Mouse (Mus musculus): Measurements from ENCODE around the gene Josd1. TPM values are rescaled to one million over a fixed set of nuclear protein-coding genes. Genes with fewer than 3 reads are reported as not detected.
A peak's percentile ranks its signal among the peaks of the same experiment; 100 is the strongest.

The Josd1 gene
- polyA plus RNA-seq (2016; fragmentation: Nextera tagmentation; extraction: Ambion mirVana) = 37.7 and 38.3 TPM in 2 replicates

GRCm38 (mm10) chr15:79687646-79688267 lies at the start of gene Josd1:
Gene Josd1 (minus strand): TSS chr15:79687919.
- H3K9ac ChIP-seq = peak within 1 kb of the TSS; percentile 98
- peak within 1 kb of the TSS; percentile 96 for H3K27ac ChIP-seq
- H3K36me3 ChIP-seq = peaks cover 9% of the 10 kb centered on the region
- 0% methylated on average over 72 of the region's 72 CpGs for WGBS (ENCODE audit: insufficient replicate concordance)
- H3K4me3 ChIP-seq = peak within 1 kb of the TSS; percentile 96
- no peaks in the 10 kb centered on the region for H3K27me3 ChIP-seq (replicated peaks)
- ATAC-seq = peak; percentile 72
- H3K4me1 ChIP-seq = peaks cover 70% of the 10 kb centered on the region
- H3K9me3 ChIP-seq (replicated peaks) = no peaks in the 10 kb centered on the region
- H3K4me2 ChIP-seq = peak within 1 kb of the TSS; percentile 90

DNA sequence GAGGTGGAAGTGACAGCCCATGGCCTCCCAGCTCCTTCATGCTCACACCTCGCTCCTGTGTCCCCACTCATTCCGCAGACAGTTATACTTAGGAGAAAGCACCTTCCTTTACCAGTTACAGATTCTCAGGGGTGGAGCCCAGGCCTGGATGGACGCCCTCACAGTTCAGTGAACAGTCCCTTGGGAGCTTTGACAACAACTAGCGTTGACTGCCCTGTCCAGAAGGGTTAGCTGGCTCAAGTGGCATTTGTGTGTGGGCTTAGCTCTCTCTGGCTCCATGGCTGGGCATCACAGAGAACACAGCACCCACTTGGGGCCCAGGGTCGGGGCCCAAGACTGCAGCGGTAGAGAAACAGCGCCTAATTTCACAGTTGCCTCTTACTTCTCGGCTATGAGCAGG lies 46.6 kb upstream of the Josd1 start:
- no peak for ATAC-seq

GRCm38 (mm10) chr15:79733640-79734039 lies 45.9 kb upstream of the Josd1 start:
- H3K27me3 ChIP-seq (replicated peaks) = no peaks in the 10 kb centered on the region
- no peak overlapping the region for H3K4me3 ChIP-seq
- no peaks in the 10 kb centered on the region for H3K4me1 ChIP-seq
- H3K9me3 ChIP-seq (replicated peaks) = no peaks in the 10 kb centered on the region
- no peak for ATAC-seq
- H3K36me3 ChIP-seq = peaks cover 72% of the 10 kb centered on the region
- no peak overlapping the region for H3K27ac ChIP-seq
- H3K9ac ChIP-seq = no peak overlapping the region
- WGBS (ENCODE audit: insufficient replicate concordance) = 68% methylated on average over 4 of the region's 4 CpGs
- no peak overlapping the region for H3K4me2 ChIP-seq

More for the DNA sequence above, 46.6 kb upstream of the Josd1 start:
- H3K4me2 ChIP-seq = no peak overlapping the region
- no peaks in the 10 kb centered on the region for H3K9me3 ChIP-seq (replicated peaks)
- H3K27me3 ChIP-seq (replicated peaks) = no peaks in the 10 kb centered on the region
- H3K9ac ChIP-seq = no peak overlapping the region
- H3K4me1 ChIP-seq = peaks cover 1% of the 10 kb centered on the region
- 86% methylated on average over 8 of the region's 8 CpGs for WGBS (ENCODE audit: insufficient replicate concordance)
- peaks cover 72% of the 10 kb centered on the region for H3K36me3 ChIP-seq
- no peak overlapping the region for H3K27ac ChIP-seq
- no peak overlapping the region for H3K4me3 ChIP-seq

DNA sequence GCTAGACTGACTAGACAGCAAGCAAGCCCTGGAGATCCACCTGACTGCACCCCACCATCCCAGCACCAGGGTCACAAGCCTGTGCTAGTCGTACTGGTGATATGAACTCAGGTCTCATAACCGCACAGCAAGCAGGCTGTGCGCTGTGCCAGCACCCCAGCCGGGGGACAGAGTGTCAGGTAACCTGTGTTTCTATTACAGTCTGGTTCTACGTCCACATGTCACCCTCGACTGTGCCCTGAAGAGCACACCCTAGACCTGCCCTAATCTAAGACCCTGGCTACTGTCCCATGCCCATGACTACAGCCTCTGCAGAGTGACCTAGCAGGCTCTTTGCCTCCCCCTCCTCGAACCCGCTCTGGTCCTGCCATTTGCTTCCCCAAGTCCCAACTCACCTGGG lies 45.5 kb upstream of the Josd1 start:
- H3K27me3 ChIP-seq (replicated peaks) = no peaks in the 10 kb centered on the region
- no peaks in the 10 kb centered on the region for H3K4me1 ChIP-seq
- no peak overlapping the region for H3K9ac ChIP-seq
- H3K9me3 ChIP-seq (replicated peaks) = no peaks in the 10 kb centered on the region
- H3K27ac ChIP-seq = no peak overlapping the region
- ATAC-seq = no peak
- no peak overlapping the region for H3K4me3 ChIP-seq
- H3K36me3 ChIP-seq = peaks cover 71% of the 10 kb centered on the region
- WGBS (ENCODE audit: insufficient replicate concordance) = 84% methylated on average over 8 of the region's 8 CpGs
- H3K4me2 ChIP-seq = no peak overlapping the region

GRCm38 (mm10) chr15:79731554-79731953 lies 43.8 kb upstream of the Josd1 start:
- ATAC-seq = no peak
- H3K4me1 ChIP-seq = no peaks in the 10 kb centered on the region
- no peak overlapping the region for H3K27ac ChIP-seq
- H3K27me3 ChIP-seq (replicated peaks) = no peaks in the 10 kb centered on the region
- no peak overlapping the region for H3K9ac ChIP-seq
- H3K4me3 ChIP-seq = no peak overlapping the region
- 80% methylated on average over 7 of the region's 7 CpGs for WGBS (ENCODE audit: insufficient replicate concordance)
- no peak overlapping the region for H3K4me2 ChIP-seq
- peaks cover 71% of the 10 kb centered on the region for H3K36me3 ChIP-seq
- no peaks in the 10 kb centered on the region for H3K9me3 ChIP-seq (replicated peaks)

DNA sequence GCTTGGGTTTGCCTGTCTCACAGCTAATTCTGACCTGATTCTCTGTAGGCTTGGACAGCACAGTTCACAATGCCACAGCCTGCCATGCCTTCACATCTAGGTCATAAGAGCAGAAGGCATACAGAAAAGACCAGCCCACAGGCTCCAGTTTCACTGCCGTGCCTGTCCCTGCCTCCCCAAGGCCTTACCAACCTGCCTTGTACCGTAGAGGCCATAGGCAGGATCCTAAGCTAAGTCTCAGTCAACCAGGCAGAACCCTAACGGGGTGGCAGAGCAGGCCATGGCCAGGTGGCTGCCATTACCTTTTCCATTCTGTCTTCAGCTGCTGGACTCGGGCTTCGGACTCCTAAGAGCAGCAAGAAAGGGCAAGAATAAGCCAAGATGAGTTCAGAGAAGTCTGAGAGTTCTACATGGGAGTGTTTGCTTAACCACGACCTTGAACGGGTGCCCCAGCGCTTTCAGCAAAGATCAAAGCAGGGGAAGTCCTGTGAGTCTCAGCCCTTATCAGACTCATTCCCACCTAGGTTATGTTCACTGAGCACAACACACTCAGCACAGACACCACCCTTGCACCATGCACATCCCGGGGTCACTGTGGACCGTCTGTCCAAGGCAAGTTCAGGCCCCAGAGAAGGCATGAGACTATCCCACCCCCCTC lies 41.1 kb upstream of the Josd1 start:
- no peak overlapping the region for H3K9ac ChIP-seq
- H3K27ac ChIP-seq = no peak overlapping the region
- H3K4me3 ChIP-seq = no peak overlapping the region
- no peak for ATAC-seq
- 68% methylated on average over 10 of the region's 10 CpGs for WGBS (ENCODE audit: insufficient replicate concordance)
- no peaks in the 10 kb centered on the region for H3K9me3 ChIP-seq (replicated peaks)
- H3K4me2 ChIP-seq = no peak overlapping the region
- H3K36me3 ChIP-seq = peaks cover 74% of the 10 kb centered on the region
- H3K4me1 ChIP-seq = no peaks in the 10 kb centered on the region
- H3K27me3 ChIP-seq (replicated peaks) = no peaks in the 10 kb centered on the region

DNA sequence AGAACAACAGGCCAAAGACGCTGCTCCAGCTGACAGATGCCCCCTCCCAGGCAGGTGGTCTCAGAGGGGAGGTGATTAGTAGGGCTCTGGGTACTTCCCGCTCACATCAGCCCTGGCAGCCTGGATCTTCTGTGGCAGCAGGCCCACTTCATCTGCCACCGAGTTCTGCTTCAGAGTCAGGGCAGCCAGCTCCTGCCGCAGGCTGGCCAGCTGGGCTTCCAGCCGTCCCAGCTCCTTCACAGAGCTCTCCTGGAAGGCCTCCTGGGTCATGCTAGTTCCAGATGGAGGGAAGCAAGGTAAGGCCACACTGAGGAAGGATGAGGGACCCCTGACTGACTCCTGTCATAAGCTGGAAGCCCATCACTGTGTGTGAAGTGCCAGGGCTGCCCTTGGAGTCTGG lies 40.6 kb upstream of the Josd1 start:
- Histone ChIP-seq H3K4me1 (no peaks in the 10 kb centered on the region), H3K4me3 (no peak overlapping the region), H3K27ac (no peak overlapping the region), H3K36me3 (peaks cover 68% of the 10 kb centered on the region), H3K9ac (no peak overlapping the region), H3K9me3 (replicated peaks) (no peaks in the 10 kb centered on the region), H3K4me2 (no peak overlapping the region), H3K27me3 (replicated peaks) (no peaks in the 10 kb centered on the region)
- no peak for ATAC-seq
- WGBS (ENCODE audit: insufficient replicate concordance) = 79% methylated on average over 5 of the region's 5 CpGs

GRCm38 (mm10) chr15:79727840-79728239 lies 40.1 kb upstream of the Josd1 start:
- no peak for ATAC-seq
- H3K36me3 ChIP-seq = peaks cover 67% of the 10 kb centered on the region
- WGBS (ENCODE audit: insufficient replicate concordance) = 83% methylated on average over 6 of the region's 6 CpGs

GRCm38 (mm10) chr15:79725190-79725789 lies 37.6 kb upstream of the Josd1 start:
- 86% methylated on average over 11 of the region's 11 CpGs for WGBS (ENCODE audit: insufficient replicate concordance)
- Histone ChIP-seq H3K27me3 (replicated peaks) (no peaks in the 10 kb centered on the region), H3K36me3 (peaks cover 83% of the 10 kb centered on the region), H3K4me3 (no peak overlapping the region), H3K4me1 (no peaks in the 10 kb centered on the region), H3K9ac (no peak overlapping the region), H3K4me2 (no peak overlapping the region), H3K9me3 (replicated peaks) (no peaks in the 10 kb centered on the region), H3K27ac (no peak overlapping the region)
- no peak for ATAC-seq

More at GRCm38 (mm10) chr15:79727840-79728239, 40.1 kb upstream of the Josd1 start:
- Histone ChIP-seq H3K9ac (no peak overlapping the region), H3K4me3 (no peak overlapping the region), H3K27ac (no peak overlapping the region), H3K9me3 (replicated peaks) (no peaks in the 10 kb centered on the region), H3K4me2 (no peak overlapping the region), H3K4me1 (no peaks in the 10 kb centered on the region), H3K27me3 (replicated peaks) (no peaks in the 10 kb centered on the region)

DNA sequence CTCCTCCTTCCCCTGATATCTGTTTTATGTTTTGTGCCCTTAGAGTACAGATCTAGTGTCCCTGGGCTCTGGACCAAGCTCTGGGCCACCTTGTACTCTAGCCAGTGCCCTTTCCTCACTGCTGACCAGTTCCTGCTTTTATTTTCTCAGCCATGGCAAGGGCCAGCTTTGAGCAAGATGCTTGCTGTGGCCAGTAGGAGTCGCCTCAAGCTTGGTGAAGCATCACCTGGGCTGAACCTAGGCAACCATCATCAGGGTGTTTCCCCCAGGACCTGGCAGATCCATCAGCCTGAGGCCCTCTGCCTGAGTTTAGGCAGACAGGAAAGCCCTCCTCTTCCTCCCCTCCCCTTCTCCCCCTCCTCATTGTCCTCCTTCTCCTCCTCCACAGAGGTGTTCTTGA lies 35.7 kb upstream of the Josd1 start:
- H3K4me1 ChIP-seq = no peaks in the 10 kb centered on the region
- ATAC-seq = no peak
- H3K9ac ChIP-seq = no peak overlapping the region
- 44% methylated on average over 1 of the region's 1 CpGs for WGBS (ENCODE audit: insufficient replicate concordance)
- H3K27ac ChIP-seq = no peak overlapping the region
- no peak overlapping the region for H3K4me3 ChIP-seq
- H3K9me3 ChIP-seq (replicated peaks) = no peaks in the 10 kb centered on the region
- no peaks in the 10 kb centered on the region for H3K27me3 ChIP-seq (replicated peaks)
- H3K4me2 ChIP-seq = no peak overlapping the region
- peaks cover 88% of the 10 kb centered on the region for H3K36me3 ChIP-seq

DNA sequence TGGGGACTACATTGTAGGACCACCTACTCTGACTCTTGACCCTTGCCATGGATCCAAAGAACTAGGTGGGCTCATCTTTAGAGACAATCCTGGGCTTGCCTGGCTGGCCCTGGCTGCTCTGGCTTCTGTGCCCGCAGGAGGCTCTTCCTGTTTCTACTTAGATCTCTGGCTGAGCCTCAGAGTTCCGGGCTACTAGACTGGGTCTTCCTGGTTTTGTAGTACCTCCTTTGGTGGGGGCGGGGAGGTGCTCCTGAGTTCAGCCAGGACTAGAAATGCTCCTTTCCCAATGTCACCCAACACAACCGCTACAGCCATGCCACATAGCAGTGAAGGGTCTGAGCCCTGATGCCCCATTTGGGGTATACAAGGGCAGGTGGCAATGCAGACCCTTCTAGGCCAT lies 33.1 kb upstream of the Josd1 start:
- ATAC-seq = no peak
- H3K9ac ChIP-seq = no peak overlapping the region
- no peaks in the 10 kb centered on the region for H3K27me3 ChIP-seq (replicated peaks)
- 76% methylated on average over 4 of the region's 4 CpGs for WGBS (ENCODE audit: insufficient replicate concordance)
- H3K4me3 ChIP-seq = no peak overlapping the region
- no peak overlapping the region for H3K4me2 ChIP-seq
- no peaks in the 10 kb centered on the region for H3K9me3 ChIP-seq (replicated peaks)
- H3K4me1 ChIP-seq = no peaks in the 10 kb centered on the region
- no peak overlapping the region for H3K27ac ChIP-seq
- H3K36me3 ChIP-seq = peaks cover 88% of the 10 kb centered on the region

DNA sequence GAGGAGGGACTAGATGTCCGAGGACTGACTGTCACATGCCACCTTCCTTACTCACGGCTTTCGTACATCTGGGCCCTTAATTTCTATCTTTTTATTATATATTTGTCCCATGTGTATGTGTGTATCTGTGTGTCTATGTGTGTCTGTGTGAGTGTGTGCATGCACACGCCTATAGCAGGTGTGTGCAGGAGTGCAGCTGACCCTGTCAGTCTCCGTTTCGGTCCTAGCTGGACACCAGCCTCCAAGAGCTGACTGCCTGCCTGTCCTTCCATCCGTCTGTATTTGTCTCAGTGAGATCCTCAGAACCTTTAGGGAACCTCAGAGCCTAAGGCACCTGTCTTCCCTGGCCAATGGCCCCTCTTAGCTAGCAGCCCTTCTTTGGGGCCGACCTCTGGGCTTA lies 32.5 kb upstream of the Josd1 start:
- ATAC-seq = no peak
- no peak overlapping the region for H3K27ac ChIP-seq
- H3K4me2 ChIP-seq = no peak overlapping the region
- no peak overlapping the region for H3K4me3 ChIP-seq
- peaks cover 88% of the 10 kb centered on the region for H3K36me3 ChIP-seq
- no peaks in the 10 kb centered on the region for H3K4me1 ChIP-seq
- no peaks in the 10 kb centered on the region for H3K9me3 ChIP-seq (replicated peaks)
- WGBS (ENCODE audit: insufficient replicate concordance) = 85% methylated on average over 8 of the region's 8 CpGs
- H3K27me3 ChIP-seq (replicated peaks) = no peaks in the 10 kb centered on the region
- H3K9ac ChIP-seq = no peak overlapping the region
